Mouse (Mus musculus) liver, adult 2 months (tissue): Measurements from ENCODE around the gene Fam71d. TPM values are rescaled to one million over a fixed set of nuclear protein-coding genes. Genes with fewer than 3 reads are reported as not detected.

Source experiments
- DNase-seq: peaks from one replicate; pipeline ENCODE4 v3.0.0-alpha.2; 2011; ENCODE audit warnings: low read depth, low spot score; ENCODE audit errors: extremely low read depth
- H3K27ac ChIP-seq: fragments of 200-500 bp; replicated peaks from 2 replicates; pipeline ENCODE4 v1.5.1; 2012; ENCODE audit warnings: low read depth, mild to moderate bottlenecking, control low read depth, inconsistent platforms, low read length; ENCODE audit not compliant: insufficient read depth
- H3K27me3 ChIP-seq: fragments of 200-500 bp; 2 replicates; pipeline ENCODE4 v1.6.1; 2012; ENCODE audit warnings: mild to moderate bottlenecking, moderate library complexity, low read length, inconsistent platforms; ENCODE audit not compliant: control insufficient read depth, insufficient read depth
- H3K36me3 ChIP-seq: fragments of 200-500 bp; 2 replicates; pipeline ENCODE4 v1.6.1; 2012; ENCODE audit warnings: low read length, inconsistent platforms; ENCODE audit not compliant: control insufficient read depth, insufficient read depth
- H3K4me1 ChIP-seq: fragments of 200-500 bp; 2 replicates; pipeline ENCODE4 v1.6.1; 2011; ENCODE audit warnings: low read length; ENCODE audit not compliant: control insufficient read depth, insufficient read depth
- H3K4me3 ChIP-seq: fragments of 200-500 bp; 2 replicates; pipeline ENCODE4 v1.5.1; 2011; ENCODE audit warnings: low read depth, mild to moderate bottlenecking, control low read depth, low read length, moderate library complexity; ENCODE audit not compliant: insufficient read depth
- H3K79me2 ChIP-seq: fragments of 200-500 bp; 2 replicates; pipeline ENCODE4 v1.6.1; 2012; ENCODE audit warnings: inconsistent platforms, mild to moderate bottlenecking, low read length, moderate library complexity; ENCODE audit not compliant: control insufficient read depth, insufficient read depth
- H3K9ac ChIP-seq: fragments of 200-500 bp; 2 replicates; pipeline ENCODE4 v1.6.1; 2012; ENCODE audit warnings: low read depth, mild to moderate bottlenecking, control low read depth, inconsistent platforms, low read length
- CTCF ChIP-seq: fragments of 200-500 bp; IDR thresholded peaks from 2 replicates; pipeline ENCODE4 v1.5.1; 2011; ENCODE audit warnings: low read depth, low read length, control low read depth
- POLR2A ChIP-seq: fragments of 200-500 bp; IDR thresholded peaks from 2 replicates; pipeline ENCODE4 v1.6.1; 2011; ENCODE audit warnings: low read length, control low read depth; ENCODE audit not compliant: insufficient read depth; ENCODE audit errors: extremely low read depth
- WGBS: fragments of 180-500 bp; shearing (Covaris S2); methylation state at CpG from one replicate; pipeline ENCODE4 v1.1.7; 2018; 5-methylcytosine and 5-hydroxymethylcytosine counted together
- polyA plus RNA-seq: library from polyadenylated mRNA; depleted of rRNA; stranded (reverse); fragments of >200 nt; gene quantifications from 2 replicates; pipeline ENCODE4 v1.2.3, GENCODE M21; 2012
- total RNA-seq: library from RNA; depleted of rRNA; stranded (reverse); fragments of >200 nt; gene quantifications from 2 replicates; pipeline ENCODE4 v1.2.3, GENCODE M21; 2014

Fam71d gene
- total and polyA plus RNA-seq, 2 experiments: not detected

- no peak overlapping the region for H3K27ac ChIP-seq
- H3K79me2 ChIP-seq: no peaks in the 10 kb centered on the region
- 90% methylated on average over 2 of the region's 2 CpGs for WGBS
- TF ChIP-seq CTCF (no peak), POLR2A (no peak)
- peaks cover 15% of the 10 kb centered on the region for H3K36me3 ChIP-seq
- H3K4me1 ChIP-seq: no peaks in the 10 kb centered on the region; the same call in 1 of the 2 replicates
- no peak overlapping the region for H3K9ac ChIP-seq
- no peak for DNase-seq
- no peak overlapping the region for H3K4me3 ChIP-seq
- H3K27me3 ChIP-seq: no peaks in the 10 kb centered on the region
These were observed 10.3 kb upstream of the Fam71d start for GRCm38 (mm10) chr12:78681048-78681447.

GRCm38 (mm10) chr12:78682279-78682678, 9.1 kb upstream of the Fam71d start:
- DNase-seq: no peak
- Histone ChIP-seq H3K79me2 (no peaks in the 10 kb centered on the region), H3K4me1 (no peaks in the 10 kb centered on the region; the same call in 1 of the 2 replicates), H3K9ac (no peak overlapping the region), H3K4me3 (no peak overlapping the region), H3K27me3 (no peaks in the 10 kb centered on the region), H3K27ac (no peak overlapping the region), H3K36me3 (peaks cover 20% of the 10 kb centered on the region)
- TF ChIP-seq POLR2A: no peak
- TF ChIP-seq CTCF: no peak
- 79% methylated on average over 4 of the region's 4 CpGs for WGBS

- Histone ChIP-seq H3K79me2 (no peaks in the 10 kb centered on the region), H3K4me3 (no peak overlapping the region), H3K4me1 (no peaks in the 10 kb centered on the region; the same call in 1 of the 2 replicates), H3K36me3 (peaks cover 21% of the 10 kb centered on the region), H3K9ac (no peak overlapping the region), H3K27me3 (no peaks in the 10 kb centered on the region), H3K27ac (no peak overlapping the region)
- WGBS: 73% methylated on average over 1 of the region's 1 CpGs
- TF ChIP-seq CTCF: no peak
- no peak for TF ChIP-seq POLR2A
- DNase-seq: no peak
These were observed 5.6 kb upstream of the Fam71d start for GRCm38 (mm10) chr12:78685669-78686215.

- Histone ChIP-seq H3K27ac (no peak overlapping the region), H3K4me1 (no peaks in the 10 kb centered on the region; the same call in 1 of the 2 replicates), H3K79me2 (no peaks in the 10 kb centered on the region), H3K36me3 (peaks cover 12% of the 10 kb centered on the region), H3K4me3 (no peak overlapping the region), H3K9ac (no peak overlapping the region), H3K27me3 (no peaks in the 10 kb centered on the region)
- no peak for DNase-seq
- WGBS: 90% methylated on average over 5 of the region's 5 CpGs
- TF ChIP-seq CTCF (no peak), POLR2A (no peak)
These were observed 2.5 kb upstream of the Fam71d start for GRCm38 (mm10) chr12:78688876-78689275.

GRCm38 (mm10) chr12:78693281-78693680, 1.9 kb downstream of the Fam71d start:
- TF ChIP-seq CTCF (no peak), POLR2A (no peak)
- DNase-seq: peak; percentile 25
- no peak overlapping the region for H3K9ac ChIP-seq
- H3K4me3 ChIP-seq: no peak overlapping the region
- no peaks in the 10 kb centered on the region for H3K4me1 ChIP-seq
- peaks cover 2% of the 10 kb centered on the region; the same call in 1 of the 2 replicates for H3K36me3 ChIP-seq
- no peak overlapping the region for H3K27ac ChIP-seq
- H3K27me3 ChIP-seq: no peaks in the 10 kb centered on the region
- no peaks in the 10 kb centered on the region for H3K79me2 ChIP-seq
- WGBS: 89% methylated on average over 2 of the region's 2 CpGs

- no peak for TF ChIP-seq CTCF
- TF ChIP-seq POLR2A: no peak
- Histone ChIP-seq H3K27me3 (no peaks in the 10 kb centered on the region), H3K9ac (no peak overlapping the region), H3K4me3 (no peak overlapping the region), H3K79me2 (no peaks in the 10 kb centered on the region), H3K27ac (no peak overlapping the region), H3K36me3 (no peaks in the 10 kb centered on the region), H3K4me1 (no peaks in the 10 kb centered on the region)
- WGBS: 74% methylated on average over 2 of the region's 2 CpGs
- DNase-seq: no peak
These were observed 26.4 kb downstream of the Fam71d start for GRCm38 (mm10) chr12:78717783-78718182.
